In the genomic region with DNA sequence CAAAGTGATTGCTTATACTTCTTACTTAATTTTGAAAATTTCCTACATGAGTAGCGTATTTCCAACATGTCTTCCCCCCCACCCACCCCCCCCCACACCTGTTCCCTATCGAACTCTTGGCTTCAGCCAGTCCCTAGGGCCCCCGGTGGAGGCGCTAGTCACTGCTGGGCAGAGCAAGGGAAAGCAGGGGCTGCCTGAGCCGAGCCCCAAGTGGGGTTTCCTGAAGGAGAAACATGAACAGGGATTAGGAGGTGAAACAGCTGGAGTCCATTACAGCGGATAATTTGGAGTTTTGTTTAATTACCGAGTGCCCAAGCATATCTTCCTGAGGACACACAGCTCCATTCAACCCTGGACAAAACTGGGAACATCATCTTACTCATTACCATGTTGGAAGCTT, we compare ENCODE assay signal across 23 mouse cellular contexts. TPM values are rescaled to one million over a fixed set of nuclear protein-coding genes. Genes with fewer than 3 reads are reported as not detected.
DNase-seq lines count a peak whose midpoint lies in the region; ATAC-seq and TF ChIP-seq lines count a peak whose summit lies in the region.
"Had no signal": no experiment of that assay in that cellular context is flagged by ENCODE, and none has a peak within 500 bp of the region (broad histone marks: within the 10 kb centered on the region; RNA-seq: fewer than 3 reads in every experiment).

No protein-coding gene starts in this region.

- H3K4me3 ChIP-seq in forebrain, embryonic 11.5 days (ENCODE audit: low read depth, low read length) = no peak overlapping the region
- no peak overlapping the region for H3K4me3 ChIP-seq in forebrain, postnatal 0 days (ENCODE audit: low read depth, low read length)
- no peak overlapping the region for H3K4me3 ChIP-seq in lung, embryonic 14.5 days (ENCODE audit: low read depth, low read length)
- H3K4me3 ChIP-seq in embryonic facial prominence, embryonic 12.5 days = no peak overlapping the region
- no peak overlapping the region for H3K4me3 ChIP-seq in limb, embryonic 11.5 days (ENCODE audit: low read depth, low read length)
- H3K4me3 ChIP-seq: erythroblast, embryonic 14.5 days; hindbrain, embryonic 15.5 days; liver, embryonic 13.5 days had no signal

- TF ChIP-seq CTCF in forebrain, postnatal 0 days (IDR thresholded peaks at IDR 0.05; ENCODE audit: low read depth) = no peak
- no peak for TF ChIP-seq CTCF in lung, embryonic 14.5 days (IDR thresholded peaks at IDR 0.05; ENCODE audit: low read depth)

- no peaks in the 10 kb centered on the region for H3K9me3 ChIP-seq in forebrain, embryonic 11.5 days (ENCODE audit: control insufficient read depth, low read length)
- H3K9me3 ChIP-seq in forebrain, postnatal 0 days (ENCODE audit: low read length) = no peaks in the 10 kb centered on the region
- no peaks in the 10 kb centered on the region for H3K9me3 ChIP-seq in lung, embryonic 14.5 days (ENCODE audit: low read depth, low read length)
- H3K9me3 ChIP-seq in embryonic facial prominence, embryonic 12.5 days = no peaks in the 10 kb centered on the region
- H3K9me3 ChIP-seq in limb, embryonic 11.5 days (ENCODE audit: control insufficient read depth, low read length) = no peaks in the 10 kb centered on the region
- H3K9me3 ChIP-seq: hindbrain, embryonic 15.5 days; liver, embryonic 13.5 days had no signal

- H3K27me3 ChIP-seq in forebrain, embryonic 11.5 days (ENCODE audit: control insufficient read depth, insufficient read depth, low read length) = no peaks in the 10 kb centered on the region
- no peaks in the 10 kb centered on the region; the same call in 1 of the 2 replicates for H3K27me3 ChIP-seq in forebrain, postnatal 0 days (ENCODE audit: insufficient read depth, low read length)
- no peaks in the 10 kb centered on the region for H3K27me3 ChIP-seq in lung, embryonic 14.5 days (ENCODE audit: insufficient read depth, low read length)
- H3K27me3 ChIP-seq in embryonic facial prominence, embryonic 12.5 days = no peaks in the 10 kb centered on the region
- no peaks in the 10 kb centered on the region for H3K27me3 ChIP-seq in limb, embryonic 11.5 days (ENCODE audit: control insufficient read depth, insufficient read depth, low read length)
- H3K27me3 ChIP-seq: hindbrain, embryonic 15.5 days; liver, embryonic 13.5 days; Patski had no signal

- no peaks in the 10 kb centered on the region for H3K36me3 ChIP-seq in forebrain, embryonic 11.5 days (ENCODE audit: control insufficient read depth, insufficient read depth, low read length)
- no peaks in the 10 kb centered on the region for H3K36me3 ChIP-seq in forebrain, postnatal 0 days (ENCODE audit: insufficient read depth)
- no peaks in the 10 kb centered on the region for H3K36me3 ChIP-seq in lung, embryonic 14.5 days (ENCODE audit: insufficient read depth)
- no peaks in the 10 kb centered on the region for H3K36me3 ChIP-seq in embryonic facial prominence, embryonic 12.5 days
- H3K36me3 ChIP-seq in limb, embryonic 11.5 days (ENCODE audit: control insufficient read depth, insufficient read depth, low read length) = no peaks in the 10 kb centered on the region
- H3K36me3 ChIP-seq: hindbrain, embryonic 15.5 days; liver, embryonic 13.5 days had no signal

- no peak overlapping the region for H3K9ac ChIP-seq in forebrain, embryonic 11.5 days (ENCODE audit: low read length)
- H3K9ac ChIP-seq in forebrain, postnatal 0 days = no peak overlapping the region
- H3K9ac ChIP-seq in lung, embryonic 14.5 days = no peak overlapping the region
- H3K9ac ChIP-seq in embryonic facial prominence, embryonic 12.5 days = no peak overlapping the region
- H3K9ac ChIP-seq in limb, embryonic 11.5 days (ENCODE audit: low read length) = no peak overlapping the region
- H3K9ac ChIP-seq: hindbrain, embryonic 15.5 days; liver, embryonic 13.5 days had no signal

- H3K27ac ChIP-seq in forebrain, embryonic 11.5 days (ENCODE audit: low read depth, low read length) = no peak overlapping the region
- H3K27ac ChIP-seq in forebrain, postnatal 0 days (ENCODE audit: low read depth, low read length) = no peak overlapping the region
- H3K27ac ChIP-seq in lung, embryonic 14.5 days (ENCODE audit: low read depth) = no peak overlapping the region
- no peak overlapping the region for H3K27ac ChIP-seq in embryonic facial prominence, embryonic 12.5 days
- H3K27ac ChIP-seq in limb, embryonic 11.5 days (replicated peaks; ENCODE audit: low read depth, low read length) = no peak overlapping the region
- H3K27ac ChIP-seq: hindbrain, embryonic 15.5 days; liver, embryonic 13.5 days had no signal

- ATAC-seq in forebrain, embryonic 11.5 days (replicated peaks; ENCODE audit: low FRiP score) = 0 out of 2 replicates have a peak, but pooled peaks have one; percentile 33
- ATAC-seq in forebrain, postnatal 0 days = no peak
- ATAC-seq in lung, embryonic 14.5 days (ENCODE audit: insufficient read depth) = no peak
- ATAC-seq in embryonic facial prominence, embryonic 12.5 days (ENCODE audit: insufficient number of reproducible peaks, insufficient read depth, low FRiP score, low TSS enrichment) = 0 out of 2 replicates have a peak, but pooled peaks have one; percentile 10
- ATAC-seq in limb, embryonic 11.5 days (ENCODE audit: insufficient number of reproducible peaks, low FRiP score, low TSS enrichment, low read depth) = no peak
- ATAC-seq: Patski had no signal

- WGBS in forebrain, embryonic 11.5 days = 18% methylated on average over 7 of the region's 7 CpGs
- whole genome bisulfite sequencing in forebrain, postnatal 0 days = 12% methylated on average over 7 of the region's 7 CpGs
- WGBS in lung, embryonic 14.5 days = 34% methylated on average over 7 of the region's 7 CpGs
- WGBS in embryonic facial prominence, embryonic 12.5 days = 17% methylated on average over 7 of the region's 7 CpGs
- WGBS in limb, embryonic 11.5 days = 12% methylated on average over 7 of the region's 7 CpGs

- DNase-seq in forebrain, embryonic 11.5 days (ENCODE audit: low spot score) = peak; percentile 68
- no peak for DNase-seq in forebrain, postnatal 0 days
- peak; percentile 43 for DNase-seq in lung, embryonic 14.5 days
- DNase-seq in lung, postnatal 10 days = no peak
- DNase-seq in limb, embryonic 11.5 days (ENCODE audit: low spot score) = peak; percentile 71
- DNase-seq in gastrocnemius, postnatal 25 days = no peak
- DNase-seq in frontal cortex, adult 2 months (ENCODE audit: extremely low spot score in 1 of 2, low spot score in 1 of 2) = no peak
- DNase-seq: B cell, adult 2 months; cerebellum, postnatal 14 days; gastrocnemius, postnatal 14 days; heart, postnatal 10 days; kidney, adult 8-10 months; liver, embryonic 13.5 days; lung, postnatal 14 days; right cerebral cortex, postnatal 4 days had no signal

- peaks cover 2% of the 10 kb centered on the region; the same call in 1 of the 2 replicates for H3K4me1 ChIP-seq in forebrain, embryonic 11.5 days (replicated peaks; ENCODE audit: control insufficient read depth, insufficient read depth, low read length)
- no peaks in the 10 kb centered on the region for H3K4me1 ChIP-seq in forebrain, postnatal 0 days (ENCODE audit: insufficient read depth)
- H3K4me1 ChIP-seq in lung, embryonic 14.5 days (ENCODE audit: insufficient read depth) = peaks cover 16% of the 10 kb centered on the region
- peaks cover 22% of the 10 kb centered on the region for H3K4me1 ChIP-seq in embryonic facial prominence, embryonic 12.5 days
- peaks cover 23% of the 10 kb centered on the region for H3K4me1 ChIP-seq in limb, embryonic 11.5 days (ENCODE audit: control insufficient read depth, insufficient read depth, low read length)
- H3K4me1 ChIP-seq: liver, embryonic 13.5 days had no signal

- no peak overlapping the region for H3K4me2 ChIP-seq in forebrain, embryonic 11.5 days (ENCODE audit: low read depth, low read length, severe bottlenecking)
- no peak overlapping the region for H3K4me2 ChIP-seq in forebrain, postnatal 0 days (ENCODE audit: low read depth)
- H3K4me2 ChIP-seq in lung, embryonic 14.5 days = no peak overlapping the region
- H3K4me2 ChIP-seq in embryonic facial prominence, embryonic 12.5 days (replicated peaks) = peak overlapping the region; percentile 9; the same call in 1 of the 2 replicates
- no peak overlapping the region for H3K4me2 ChIP-seq in limb, embryonic 11.5 days (ENCODE audit: low read depth, severe bottlenecking)
- H3K4me2 ChIP-seq: liver, embryonic 13.5 days had no signal

RNA-seq across cellular contexts. Expression of a gene that starts 21.3 kb away (rescaled TPM):
- 2.5 and 3.1 TPM in 2 replicates for polyA plus RNA-seq in forebrain, embryonic 11.5 days (2014; fragmentation: Nextera tagmentation; extraction: Ambion mirVana)
- total RNA-seq in forebrain, postnatal 0 days (2014; rRNA removed) = 26.1 and 29.2 TPM in 2 replicates
- 8.8 and 19.7 TPM in 2 replicates for polyA plus RNA-seq in forebrain, postnatal 0 days (2015; fragmentation: Nextera tagmentation; extraction: Ambion mirVana)
- polyA plus RNA-seq in lung, embryonic 14.5 days (2014; fragmentation: Nextera tagmentation; extraction: Ambion mirVana) = 7.9 and 8.9 TPM in 2 replicates
- 8.8 and 9.1 TPM in 2 replicates for polyA plus RNA-seq in embryonic facial prominence, embryonic 12.5 days (2016; fragmentation: Nextera tagmentation; extraction: Ambion mirVana)
- polyA plus RNA-seq in limb, embryonic 11.5 days (2014; fragmentation: Nextera tagmentation; extraction: Ambion mirVana) = 5.9 and 7.2 TPM in 2 replicates
- 10 to 100 TPM; 11.5 to 13.7 TPM for total RNA-seq in gastrocnemius, postnatal 25 days (2021)
- 20.3 and 21.5 TPM in 2 replicates for polyA plus RNA-seq in frontal cortex, adult 2 months (2012; rRNA removed)
- polyA plus RNA-seq: erythroblast, embryonic 14.5 days had no signal

RNA-seq across cellular contexts. Expression of a gene that starts 24.0 kb away (rescaled TPM):
- polyA plus RNA-seq in forebrain, embryonic 11.5 days (2014; fragmentation: Nextera tagmentation; extraction: Ambion mirVana) = not detected in 2 replicates
- not detected in 2 replicates for total RNA-seq in forebrain, postnatal 0 days (2014; rRNA removed)
- not detected in 2 replicates for polyA plus RNA-seq in forebrain, postnatal 0 days (2015; fragmentation: Nextera tagmentation; extraction: Ambion mirVana)
- polyA plus RNA-seq in lung, embryonic 14.5 days (2014; fragmentation: Nextera tagmentation; extraction: Ambion mirVana) = not detected in 2 replicates
- polyA plus RNA-seq in embryonic facial prominence, embryonic 12.5 days (2016; fragmentation: Nextera tagmentation; extraction: Ambion mirVana) = not detected in 2 replicates
- polyA plus RNA-seq in limb, embryonic 11.5 days (2014; fragmentation: Nextera tagmentation; extraction: Ambion mirVana) = not detected in 2 replicates
- not detected for total RNA-seq in gastrocnemius, postnatal 25 days (2021)
- polyA plus RNA-seq in frontal cortex, adult 2 months (2012; rRNA removed) = not detected in 2 replicates
- total RNA-seq: adrenal gland, postnatal 4 days; gastrocnemius, postnatal 14 days; heart, postnatal 10 days; layer of hippocampus, adult 8-10 months had no signal
- polyA plus RNA-seq: erythroblast, embryonic 14.5 days; hindbrain, embryonic 15.5 days; liver, embryonic 13.5 days; Patski; stomach, embryonic 14.5 days; thymus, postnatal 0 days had no signal

Comparison
In these comparisons a context has a peak if more than half of its experiments do, and no peak if none do; other contexts are left out.
1. ATAC-seq: peak in forebrain, embryonic 11.5 days (single experiment) and embryonic facial prominence, embryonic 12.5 days (single experiment); none in forebrain, postnatal 0 days (single experiment), lung, embryonic 14.5 days (single experiment) and limb, embryonic 11.5 days (single experiment).
2. DNase-seq: peak in forebrain, embryonic 11.5 days (single experiment), lung, embryonic 14.5 days (single experiment) and limb, embryonic 11.5 days (single experiment); none in forebrain, postnatal 0 days (single experiment), lung, postnatal 10 days (single experiment), gastrocnemius, postnatal 25 days (single experiment) and frontal cortex, adult 2 months (0 of 2).